Mouse (Mus musculus) frontal cortex, postnatal 10 days (tissue): ENCODE results near the gene Wwox.

ENCODE experiments used
- DNase-seq, 2 experiments: peaks; one replicate each; pipeline ENCODE4 v3.0.0; 2022; ENCODE audit warnings: low spot score in 2 of 2, mixed read lengths in 1 of 2

The Wwox gene

DNA sequence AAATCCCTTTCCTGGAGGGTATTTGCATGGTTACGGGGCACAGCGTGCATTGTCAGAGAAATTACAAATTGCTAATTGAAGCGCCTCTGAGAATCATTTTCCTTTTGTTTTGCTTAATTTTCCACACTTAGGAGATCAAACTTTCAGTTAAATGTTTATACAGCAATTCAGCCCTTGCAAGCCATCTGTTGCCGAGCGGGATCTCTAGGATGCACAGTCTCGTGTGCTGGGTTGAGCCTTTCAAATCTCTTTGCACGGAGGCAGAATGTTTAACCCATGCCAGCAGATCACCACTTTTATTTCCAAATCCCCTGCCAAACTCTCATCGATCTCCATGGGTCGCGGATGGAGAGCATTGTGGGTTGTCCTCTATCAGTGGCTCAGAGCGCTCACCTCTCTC lies 891.2 kb downstream of the Wwox start:
- DNase-seq: no peak

DNA sequence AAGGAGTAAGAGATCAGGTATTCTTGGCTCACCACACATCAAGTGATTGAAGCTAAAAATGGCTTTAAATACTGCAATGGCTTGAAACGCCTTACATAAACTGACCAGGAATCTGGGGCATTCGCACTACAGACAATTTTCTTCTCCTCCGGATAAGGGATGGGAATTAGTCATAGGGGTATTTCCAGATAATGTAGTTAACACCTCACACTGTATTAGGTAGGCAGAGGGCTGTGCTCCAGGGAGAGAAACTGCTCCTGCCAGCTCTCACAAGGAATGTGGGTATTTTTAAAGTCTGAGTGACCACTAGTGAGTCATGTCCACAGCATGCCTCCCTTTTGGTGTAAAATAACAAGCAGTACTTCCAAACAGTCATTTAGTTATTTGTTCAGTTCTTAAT lies 894.5 kb downstream of the Wwox start:
- no peak for DNase-seq

- no peak for DNase-seq
These were observed 896.9 kb downstream of the Wwox start for GRCm38 (mm10) chr8:115336361-115336760.

DNA sequence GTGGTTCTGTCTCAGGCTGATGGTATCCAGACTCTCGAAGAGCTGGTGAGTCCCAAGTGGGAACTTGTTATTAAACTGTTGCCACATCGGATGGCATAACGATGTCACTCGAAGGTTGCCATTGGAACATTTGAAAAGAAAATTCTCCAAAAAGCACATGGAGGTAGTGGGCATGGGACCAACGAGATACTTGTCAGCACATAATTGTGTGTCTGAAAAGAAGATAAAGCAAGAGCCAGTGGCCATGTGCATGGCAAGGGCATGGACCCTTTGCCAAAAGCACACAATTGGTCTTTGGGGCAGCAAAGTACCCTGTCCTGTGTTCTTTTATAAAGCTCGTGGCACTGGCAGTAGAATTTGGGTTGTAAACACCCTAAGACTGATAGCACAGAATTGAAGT lies 909.2 kb downstream of the Wwox start:
- DNase-seq: no peak

DNA sequence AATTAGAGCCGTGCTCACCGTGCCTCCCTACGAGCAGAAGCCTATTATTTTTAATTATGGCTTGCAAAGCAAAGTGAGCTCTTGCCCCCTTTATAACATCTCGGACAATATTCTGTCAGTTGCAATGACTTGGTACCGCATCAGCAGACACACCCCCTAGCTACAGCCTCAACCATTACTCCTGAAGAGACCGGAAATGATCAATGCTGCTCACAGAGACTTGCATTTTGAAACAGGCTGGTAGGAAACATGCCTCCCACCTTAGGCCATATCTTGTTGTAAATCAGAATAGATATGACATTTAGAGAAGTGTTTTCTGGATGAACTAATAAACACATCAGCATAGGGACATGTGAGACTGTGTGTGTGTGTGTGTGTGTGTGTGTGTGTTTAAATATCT lies 911.3 kb downstream of the Wwox start:
- DNase-seq: no peak

GRCm38 (mm10) chr8:115357663-115358335 lies 918.3 kb downstream of the Wwox start:
- DNase-seq: no peak

DNA sequence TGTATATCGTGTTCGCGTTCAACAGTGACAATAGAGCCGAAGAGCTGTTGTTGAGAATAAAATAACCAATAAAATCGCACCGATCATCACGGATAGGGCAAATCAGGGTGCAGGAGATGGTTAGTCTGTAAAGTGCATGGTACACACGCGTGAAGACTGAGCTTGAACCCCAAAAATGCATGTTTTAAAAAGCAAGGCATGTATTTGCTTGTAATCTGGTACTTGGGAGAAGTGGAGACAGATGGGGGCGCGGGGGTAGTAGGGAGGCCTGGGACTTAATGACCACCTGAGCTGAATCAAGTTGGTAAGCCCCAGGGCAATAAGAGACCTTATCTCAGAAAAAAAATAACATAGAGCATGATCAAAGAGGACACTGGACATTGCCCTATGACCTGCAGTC lies 919.0 kb downstream of the Wwox start:
- DNase-seq: no peak

DNA sequence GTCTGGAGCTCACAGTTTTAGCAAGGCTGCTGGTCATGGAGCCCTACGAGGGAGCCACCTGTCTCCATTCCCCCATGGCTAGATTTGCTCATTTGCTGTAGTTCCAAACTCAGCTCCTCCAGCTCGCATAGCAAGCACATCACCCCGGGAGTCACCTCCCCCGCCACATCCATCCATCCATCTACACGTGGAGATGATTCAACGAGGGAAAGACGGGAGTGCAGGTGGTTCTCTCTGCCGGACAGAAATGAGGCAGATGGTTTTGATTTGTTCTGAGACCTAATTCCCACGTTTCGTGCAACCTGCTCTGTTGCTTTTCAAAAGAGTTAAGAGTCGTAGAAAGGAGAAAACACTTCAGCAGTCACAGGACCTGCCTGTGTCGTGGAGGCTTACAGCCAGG lies 920.2 kb downstream of the Wwox start:
- no peak for DNase-seq

DNA sequence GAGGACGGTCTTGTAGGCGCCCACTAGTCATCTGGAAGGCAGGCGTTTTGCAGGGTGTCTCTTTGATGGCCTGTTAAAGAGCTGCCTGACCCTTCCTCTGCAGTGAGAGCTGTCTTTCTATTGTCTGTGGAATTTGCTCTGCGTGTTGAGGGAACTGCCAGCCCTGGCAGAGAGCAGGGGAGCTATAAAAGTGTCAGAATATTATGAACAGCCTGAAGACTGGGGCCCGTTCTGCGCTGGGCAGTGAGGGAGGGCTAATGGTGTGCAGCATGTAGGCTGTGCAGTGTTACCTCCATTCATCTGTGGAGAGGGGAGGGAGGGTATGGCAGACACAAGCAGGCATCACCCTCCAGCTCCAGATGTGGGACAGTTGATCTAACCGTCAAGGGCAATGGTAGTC lies 923.1 kb downstream of the Wwox start:
- no peak for DNase-seq

- DNase-seq: no peak
These were observed 935.5 kb downstream of the Wwox start for GRCm38 (mm10) chr8:115374957-115375356.

- DNase-seq: no peak
These were observed 936.0 kb downstream of the Wwox start for GRCm38 (mm10) chr8:115375361-115376047.

DNA sequence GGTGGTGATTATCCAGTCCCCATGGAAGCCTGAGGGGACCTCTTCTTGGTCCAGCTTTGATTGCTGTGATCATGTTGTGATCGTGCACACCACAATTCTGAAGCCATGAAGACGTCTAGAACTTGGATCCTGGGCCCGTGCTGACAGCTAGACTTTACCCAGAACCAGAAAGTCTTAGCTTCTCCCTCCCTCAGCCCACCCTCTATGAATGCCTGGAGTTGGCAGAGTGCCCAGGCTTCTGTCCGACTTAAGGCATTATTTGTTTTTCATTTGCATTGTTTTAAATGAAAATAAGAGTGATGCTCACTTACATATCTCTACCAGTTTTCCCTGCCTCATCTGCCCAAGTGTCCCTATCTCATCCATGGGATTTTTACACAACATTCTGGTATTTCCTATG lies 937.9 kb downstream of the Wwox start:
- DNase-seq: no peak

- no peak for DNase-seq
These were observed 940.6 kb downstream of the Wwox start for GRCm38 (mm10) chr8:115380017-115380416.

- no peak for DNase-seq
These were observed 951.6 kb downstream of the Wwox start for GRCm38 (mm10) chr8:115390921-115391504.

DNA sequence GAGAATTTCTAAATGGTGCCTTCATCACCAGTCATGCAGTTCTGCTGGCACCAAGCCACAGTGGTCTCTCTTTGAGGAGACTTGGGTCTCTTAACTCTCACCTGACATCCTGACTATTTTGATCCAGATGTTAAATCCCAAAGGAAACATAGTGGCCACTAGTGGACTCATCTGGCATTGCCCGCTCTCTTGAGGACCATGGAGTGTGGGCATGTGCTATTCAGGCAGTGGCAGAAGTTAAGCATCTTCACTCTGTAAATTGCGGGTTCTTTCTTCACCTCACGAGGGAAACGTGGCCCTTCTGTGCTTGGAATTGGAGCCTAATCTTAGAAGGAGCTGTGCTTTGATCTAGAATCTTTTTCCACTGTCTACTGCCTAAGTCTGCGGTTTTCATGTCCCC lies 956.4 kb downstream of the Wwox start:
- DNase-seq: no peak

DNA sequence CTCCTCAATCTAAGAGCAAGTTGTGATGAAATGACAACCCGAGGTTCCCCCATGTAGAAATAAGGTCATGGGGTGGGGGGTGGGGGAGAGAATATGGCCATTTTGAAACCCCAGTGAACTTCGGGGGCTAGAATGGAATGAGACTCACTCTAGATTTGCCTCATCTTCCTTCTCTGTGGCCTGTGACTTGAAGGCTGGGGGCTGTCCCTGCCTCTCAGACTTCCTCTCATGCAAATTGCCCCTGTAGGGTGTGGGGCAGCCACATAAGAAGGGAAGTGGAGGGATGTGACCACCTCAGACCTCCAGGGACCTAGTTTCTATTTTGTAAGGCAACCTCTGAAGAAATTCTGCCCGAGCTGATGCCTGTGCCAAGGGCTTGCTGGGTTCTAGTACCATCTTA lies 958.5 kb downstream of the Wwox start:
- DNase-seq: no peak

GRCm38 (mm10) chr8:115400013-115400720 lies 960.7 kb downstream of the Wwox start:
- no peak for DNase-seq
